Mouse (Mus musculus) cerebellum, postnatal 4 days (tissue): ENCODE data around the gene Kcnab2.

Experiments used
- DNase-seq, 2 experiments: peaks; one replicate each; pipeline ENCODE4 v3.0.0; 2022; ENCODE audit warnings: low spot score in 2 of 2, mixed read lengths in 1 of 2

Gene Kcnab2

GRCm38 (mm10) chr4:152477466-152478223, at the start of gene Kcnab2:
Gene Kcnab2, minus strand, starts transcription at chr4:152477871.
- peak; percentile 99 to 100 for DNase-seq

GRCm38 (mm10) chr4:152520083-152520482, 42.4 kb upstream of the Kcnab2 start:
- DNase-seq = peak; percentile 76 to 82

DNA sequence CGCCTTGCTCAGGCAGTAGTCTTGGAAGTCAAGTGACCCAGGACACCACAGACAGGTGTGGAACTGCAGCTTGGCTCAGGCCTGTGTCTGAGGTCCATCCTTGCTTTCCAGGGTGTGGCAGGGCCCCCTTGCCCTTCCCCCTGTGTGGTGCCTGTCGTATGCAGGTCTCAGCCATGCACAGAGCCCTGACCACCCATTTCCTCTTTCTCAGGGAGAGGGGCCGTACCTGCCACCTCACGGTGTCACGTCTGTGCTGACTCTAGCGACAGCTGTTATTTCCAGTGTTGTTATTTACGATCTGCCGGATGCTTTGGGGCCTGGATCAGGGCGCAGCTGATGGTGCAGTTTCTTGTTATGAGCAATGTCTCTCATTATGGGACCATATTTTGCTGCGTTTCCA, 41.4 kb upstream of the Kcnab2 start:
- no peak for DNase-seq

- no peak for DNase-seq
Measured at GRCm38 (mm10) chr4:152514884-152515283, 37.2 kb upstream of the Kcnab2 start.

GRCm38 (mm10) chr4:152512221-152512925, 34.7 kb upstream of the Kcnab2 start:
- no peak for DNase-seq

- DNase-seq = no peak
Measured at GRCm38 (mm10) chr4:152494360-152494879, 16.7 kb upstream of the Kcnab2 start.

- DNase-seq = peak; percentile 67 to 82
Measured at GRCm38 (mm10) chr4:152491250-152491899, 13.7 kb upstream of the Kcnab2 start.

DNA sequence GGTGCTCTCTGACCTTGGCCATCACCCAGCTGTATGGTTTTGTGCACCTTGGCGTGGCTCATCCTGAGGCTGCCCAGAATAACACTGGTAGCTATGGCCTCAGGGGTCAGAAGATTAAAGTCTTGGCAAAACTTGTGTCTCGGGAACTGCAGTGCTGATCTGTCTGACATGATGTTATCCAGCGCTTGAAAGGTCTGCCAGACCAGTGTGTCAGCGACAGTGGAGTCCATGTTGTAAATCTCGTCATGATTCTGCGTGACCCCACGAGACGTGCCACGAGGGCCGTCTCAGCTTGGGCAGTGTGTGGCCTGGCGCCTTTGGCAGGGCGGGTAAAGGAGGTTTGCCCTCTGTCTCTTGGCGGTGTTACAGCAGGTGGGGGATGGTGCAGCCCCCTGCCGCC, 12.6 kb upstream of the Kcnab2 start:
- DNase-seq = no peak

DNA sequence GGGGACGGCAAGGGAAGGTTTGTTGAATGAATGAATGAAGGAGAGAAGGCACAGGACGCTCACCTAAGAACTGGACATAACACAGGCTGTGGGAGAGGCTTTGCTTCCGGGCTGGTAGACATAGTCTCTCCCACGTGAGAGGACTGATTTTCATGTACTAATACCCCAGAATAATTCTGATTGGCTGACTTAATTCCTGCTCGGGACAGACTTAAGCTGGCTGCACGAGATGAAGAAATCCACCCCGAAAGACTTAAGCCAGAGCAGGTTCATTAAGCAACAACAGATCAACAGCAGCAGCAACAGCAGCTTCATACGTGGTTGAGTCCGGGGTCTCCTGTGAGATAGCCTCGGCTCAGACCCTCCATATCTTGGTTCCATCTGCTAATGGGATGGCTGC, 10.4 kb upstream of the Kcnab2 start:
- DNase-seq = no peak

DNA sequence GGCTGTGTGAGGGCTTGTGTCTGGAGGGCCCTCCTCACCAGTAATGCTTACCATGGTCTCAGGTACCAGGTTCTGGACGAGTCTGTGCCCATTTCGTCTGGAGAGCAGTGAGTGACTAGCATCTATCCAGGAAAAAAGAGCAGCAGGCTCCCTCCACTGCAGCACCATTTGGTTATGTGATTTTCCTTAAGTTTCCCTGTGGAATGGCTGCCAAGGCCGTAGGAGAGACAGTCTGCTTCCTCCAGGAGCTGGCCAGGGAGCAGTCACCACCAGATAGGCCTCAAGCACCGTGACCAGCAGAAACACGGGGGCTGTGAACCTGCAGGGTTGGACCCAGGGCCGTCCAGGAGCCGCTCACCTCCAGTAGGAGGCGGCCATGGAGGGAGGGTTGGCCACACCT, 2.8 kb upstream of the Kcnab2 start:
- no peak for DNase-seq

- no peak for DNase-seq
Measured at GRCm38 (mm10) chr4:152478224-152478567, 525 bp upstream of the Kcnab2 start.

GRCm38 (mm10) chr4:152477106-152477465, 585 bp downstream of the Kcnab2 start:
- no peak for DNase-seq

- DNase-seq = peak in 1 of 2 experiments; percentile 32
Measured at GRCm38 (mm10) chr4:152476427-152477023, 1.1 kb downstream of the Kcnab2 start, which contains the start of gene Nphp4. Gene Nphp4, plus strand, starts transcription at chr4:152476706.

GRCm38 (mm10) chr4:152475941-152476340, 1.7 kb downstream of the Kcnab2 start:
- DNase-seq = no peak

DNA sequence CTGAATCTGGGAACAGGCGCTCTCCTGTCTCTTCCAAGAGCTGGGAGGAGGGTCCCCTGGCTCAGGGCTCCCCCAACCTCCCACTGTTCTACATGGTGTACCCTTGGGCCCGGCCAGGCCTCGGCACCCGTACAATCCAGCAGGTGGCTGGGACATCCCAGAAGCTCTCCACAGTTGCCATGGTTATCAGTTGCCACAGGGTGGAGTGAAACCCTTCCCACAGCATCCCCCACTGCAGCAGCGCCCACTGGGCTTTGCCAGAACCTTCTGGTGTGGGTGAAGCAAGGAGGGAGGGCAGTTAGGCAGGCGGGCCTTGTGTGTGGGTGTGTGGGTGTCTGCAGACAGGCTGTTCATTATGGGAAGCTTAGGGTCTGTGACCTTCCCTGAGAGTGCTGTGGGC, 9.7 kb downstream of the Kcnab2 start:
- DNase-seq = no peak

GRCm38 (mm10) chr4:152466601-152467000, 11.1 kb downstream of the Kcnab2 start:
- DNase-seq = no peak

GRCm38 (mm10) chr4:152465116-152465515, 12.6 kb downstream of the Kcnab2 start:
- DNase-seq = no peak

DNA sequence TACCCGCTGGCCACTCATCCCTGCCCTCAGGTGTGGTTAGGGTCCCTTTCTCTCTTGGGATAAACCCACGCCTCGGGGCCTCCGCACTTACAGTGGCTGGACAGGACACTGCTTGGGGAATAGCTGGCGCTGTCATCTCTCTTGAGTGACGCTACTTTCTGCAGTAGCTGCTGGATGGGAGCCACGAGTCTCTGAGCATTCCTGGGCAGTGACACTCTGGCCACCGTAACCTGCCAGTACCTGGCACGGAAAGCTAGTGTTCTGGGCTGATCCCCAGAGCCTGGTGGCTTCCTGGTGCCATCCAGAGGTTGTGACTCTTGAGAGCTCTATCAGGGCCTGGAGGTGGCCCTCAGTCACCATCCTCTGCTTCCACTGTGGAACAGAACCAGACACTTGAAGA, 14.5 kb downstream of the Kcnab2 start:
- no peak for DNase-seq

DNA sequence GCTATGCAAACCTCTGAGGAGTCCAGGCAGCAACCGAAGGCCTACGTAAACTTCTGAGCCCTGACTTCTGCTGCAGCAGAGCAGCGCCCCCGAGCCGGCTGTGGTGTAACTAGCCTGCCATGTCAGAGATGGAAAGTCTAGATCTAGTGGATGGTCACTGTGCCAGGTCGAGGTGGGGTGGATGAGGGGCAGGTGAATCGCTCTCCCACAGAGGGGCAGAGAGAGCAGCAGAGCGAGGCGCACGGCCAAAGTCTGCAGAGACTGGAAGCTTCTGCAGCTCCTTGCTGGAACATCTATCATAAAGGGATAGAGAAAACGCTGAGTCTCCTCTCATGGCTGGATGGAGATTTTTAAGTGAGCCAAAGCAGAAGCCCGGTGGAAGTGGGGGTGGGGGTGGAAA, 15.2 kb downstream of the Kcnab2 start:
- DNase-seq = no peak

DNA sequence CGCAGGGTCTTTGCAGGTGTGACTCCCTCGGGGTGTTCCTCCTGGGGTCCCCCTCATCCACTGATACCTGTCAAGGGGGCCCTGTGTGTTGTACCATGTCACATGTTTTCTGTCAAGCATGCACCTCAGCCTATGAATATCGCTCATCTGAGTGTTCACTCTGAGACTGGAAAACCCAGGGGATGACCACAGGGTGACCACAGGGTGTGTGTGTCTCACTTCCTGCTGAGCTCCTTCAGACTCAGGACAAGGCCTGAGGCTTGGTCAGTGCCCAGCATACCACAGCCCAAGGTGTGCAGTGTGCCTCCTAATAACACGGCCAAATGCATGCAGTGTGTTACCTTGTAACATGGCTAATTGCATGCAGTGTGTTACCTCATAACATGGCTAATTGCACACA, 20.0 kb downstream of the Kcnab2 start:
- DNase-seq = no peak

GRCm38 (mm10) chr4:152456609-152457008, 21.1 kb downstream of the Kcnab2 start:
- DNase-seq = no peak

- no peak for DNase-seq
Measured at GRCm38 (mm10) chr4:152454153-152454552, 23.5 kb downstream of the Kcnab2 start.
